Mouse (Mus musculus) heart, adult 2 months (tissue): ENCODE data around the gene Igsf21. TPM values are rescaled to one million over a fixed set of nuclear protein-coding genes. Genes with fewer than 3 reads are reported as not detected.

ENCODE experiments used
- DNase-seq, 2 experiments: peaks; one replicate each; pipeline ENCODE4 v3.0.0; 2021
- H3K27ac ChIP-seq: fragments of 200-600 bp; 2 replicates; pipeline ENCODE4 v1.8.1; 2022
- H3K27me3 ChIP-seq: fragments of 200-500 bp; 2 replicates; pipeline ENCODE4 v1.6.1; 2012; ENCODE audit warnings: mild to moderate bottlenecking, low read length, inconsistent platforms, mixed read lengths; ENCODE audit not compliant: control insufficient read depth, insufficient read depth
- H3K36me3 ChIP-seq: fragments of 200-500 bp; 2 replicates; pipeline ENCODE4 v1.6.1; 2012; ENCODE audit warnings: low read length, inconsistent platforms; ENCODE audit not compliant: control insufficient read depth, insufficient read depth
- H3K4me1 ChIP-seq: fragments of 200-500 bp; 2 replicates; pipeline ENCODE4 v1.6.1; 2011; ENCODE audit warnings: low read length; ENCODE audit not compliant: control insufficient read depth, insufficient read depth
- H3K4me3 ChIP-seq: fragments of 200-600 bp; 2 replicates; pipeline ENCODE4 v1.8.1; 2022
- H3K79me2 ChIP-seq: fragments of 200-500 bp; replicated peaks from 2 replicates; pipeline ENCODE4 v1.6.1; 2012; ENCODE audit warnings: mild to moderate bottlenecking, inconsistent platforms, low read length, moderate library complexity, mixed read lengths; ENCODE audit not compliant: control insufficient read depth, insufficient read depth
- H3K9ac ChIP-seq: fragments of 200-500 bp; 2 replicates; pipeline ENCODE4 v1.6.1; 2012; ENCODE audit warnings: low read depth, mild to moderate bottlenecking, control low read depth, inconsistent platforms, low read length, mixed read lengths
- CTCF ChIP-seq: fragments of 200-600 bp; IDR thresholded peaks from 2 replicates; pipeline ENCODE4 v1.8.1; 2022; ENCODE audit warnings: antibody characterized with exemption, mild to moderate bottlenecking, moderate library complexity
- EP300 ChIP-seq: fragments of 200-500 bp; IDR thresholded peaks from 2 replicates; pipeline ENCODE4 v1.6.1; 2011; ENCODE audit warnings: low read depth, low read length, control low read depth; ENCODE audit not compliant: insufficient read depth
- POLR2A ChIP-seq: fragments of 200-500 bp; IDR thresholded peaks from 2 replicates; pipeline ENCODE4 v1.6.1; 2011; ENCODE audit warnings: mild to moderate bottlenecking, low read depth, low read length, control low read depth; ENCODE audit not compliant: insufficient read depth
- WGBS: fragments of 180-500 bp; shearing (Covaris S2); methylation state at CpG from one replicate; pipeline ENCODE4 v1.1.7; 2018; 5-methylcytosine and 5-hydroxymethylcytosine counted together
- intact Hi-C: fragments of 180-260 bp; cut with DNase I; formaldehyde crosslinking; loops from one replicate; pipeline ENCODE4 v1.15.1; 2025
- polyA plus RNA-seq: library from polyadenylated mRNA; depleted of rRNA; stranded (reverse); fragments of >200 nt; gene quantifications from 2 replicates; pipeline ENCODE4 v1.2.3, GENCODE M21; 2012
- total RNA-seq, 2 experiments: library from RNA; stranded (reverse); gene quantifications; 2 replicates each; pipeline ENCODE4 v1.2.3; 2021

Gene Igsf21
- total and polyA plus RNA-seq, 3 experiments, result 0.14 to 0.76 (median 0.16) TPM

GRCm38 (mm10) chr4:140047807-140048362, 198.7 kb downstream of the Igsf21 start:
- Histone ChIP-seq H3K9ac (no peak overlapping the region), H3K36me3 (no peaks in the 10 kb centered on the region), H3K79me2 (no peaks in the 10 kb centered on the region), H3K4me1 (no peaks in the 10 kb centered on the region), H3K27me3 (no peaks in the 10 kb centered on the region), H3K27ac (no peak overlapping the region), H3K4me3 (no peak overlapping the region)
- 58% methylated on average over 10 of the region's 10 CpGs for WGBS
- DNase-seq, result no peak
- intact Hi-C loops, result no loop called here
- TF ChIP-seq CTCF (no peak), EP300 (no peak), POLR2A (no peak)

- Histone ChIP-seq H3K9ac (no peak overlapping the region), H3K27me3 (0 out of 2 replicates have a peak, but pooled peaks cover 2% of the 10 kb centered on the region), H3K36me3 (no peaks in the 10 kb centered on the region), H3K4me1 (no peaks in the 10 kb centered on the region), H3K27ac (no peak overlapping the region), H3K79me2 (no peaks in the 10 kb centered on the region), H3K4me3 (no peak overlapping the region)
- intact Hi-C loops, result no loop called here
- TF ChIP-seq CTCF, result no peak
- peak; percentile 32 to 63 for DNase-seq
- 28% methylated on average over 12 of the region's 12 CpGs for WGBS
Observed at GRCm38 (mm10) chr4:140043953-140044352, 202.6 kb downstream of the Igsf21 start.

GRCm38 (mm10) chr4:140038586-140039411, 207.8 kb downstream of the Igsf21 start:
- 9% methylated on average over 26 of the region's 26 CpGs for WGBS
- intact Hi-C loops, result no loop called here
- no peaks in the 10 kb centered on the region for H3K4me1 ChIP-seq

GRCm38 (mm10) chr4:140037784-140038387, 208.7 kb downstream of the Igsf21 start:
- 4% methylated on average over 13 of the region's 13 CpGs for WGBS
- H3K36me3 ChIP-seq, result no peaks in the 10 kb centered on the region
- peak; percentile 54 to 55 for DNase-seq
- no peak overlapping the region for H3K27ac ChIP-seq
- intact Hi-C loops, result no loop called here
- TF ChIP-seq EP300, result no peak
- no peak for TF ChIP-seq POLR2A
- TF ChIP-seq CTCF, result no peak
- peaks cover 3% of the 10 kb centered on the region for H3K27me3 ChIP-seq
- no peak overlapping the region for H3K4me3 ChIP-seq
- no peaks in the 10 kb centered on the region for H3K4me1 ChIP-seq
- H3K9ac ChIP-seq, result no peak overlapping the region
- no peaks in the 10 kb centered on the region for H3K79me2 ChIP-seq

More at GRCm38 (mm10) chr4:140038586-140039411, 207.8 kb downstream of the Igsf21 start:
- H3K27me3 ChIP-seq, result peaks cover 3% of the 10 kb centered on the region
- no peaks in the 10 kb centered on the region for H3K79me2 ChIP-seq
- H3K4me3 ChIP-seq, result no peak overlapping the region
- no peak overlapping the region for H3K27ac ChIP-seq
- H3K36me3 ChIP-seq, result no peaks in the 10 kb centered on the region
- no peak for TF ChIP-seq CTCF
- TF ChIP-seq EP300, result no peak
- no peak overlapping the region for H3K9ac ChIP-seq
- no peak for DNase-seq

GRCm38 (mm10) chr4:140035232-140035631, 211.4 kb downstream of the Igsf21 start:
- intact Hi-C loops, result no loop called here
- H3K27me3 ChIP-seq, result peaks cover 3% of the 10 kb centered on the region
- no peaks in the 10 kb centered on the region for H3K4me1 ChIP-seq
- no peak overlapping the region for H3K27ac ChIP-seq
- no peaks in the 10 kb centered on the region for H3K79me2 ChIP-seq
- H3K4me3 ChIP-seq, result no peak overlapping the region
- no peak overlapping the region for H3K9ac ChIP-seq
- 60% methylated on average over 15 of the region's 15 CpGs for whole genome bisulfite sequencing
- H3K36me3 ChIP-seq, result no peaks in the 10 kb centered on the region
- DNase-seq, result no peak
- TF ChIP-seq POLR2A, result no peak
- no peak for TF ChIP-seq EP300
- no peak for TF ChIP-seq CTCF

GRCm38 (mm10) chr4:140033394-140033793, 213.2 kb downstream of the Igsf21 start:
- Histone ChIP-seq H3K4me3 (no peak overlapping the region), H3K79me2 (no peaks in the 10 kb centered on the region), H3K36me3 (no peaks in the 10 kb centered on the region), H3K4me1 (no peaks in the 10 kb centered on the region), H3K27me3 (no peaks in the 10 kb centered on the region; the same call in 1 of the 2 replicates), H3K9ac (no peak overlapping the region), H3K27ac (no peak overlapping the region)
- TF ChIP-seq POLR2A, result no peak
- TF ChIP-seq CTCF, result peak; percentile 82
- intact Hi-C loops, result no loop called here
- peak in 1 of 2 experiments; percentile 47 for DNase-seq
- 33% methylated on average over 7 of the region's 7 CpGs for WGBS
